19 mouse cellular contexts compared by ENCODE assay signal in the genomic region with DNA sequence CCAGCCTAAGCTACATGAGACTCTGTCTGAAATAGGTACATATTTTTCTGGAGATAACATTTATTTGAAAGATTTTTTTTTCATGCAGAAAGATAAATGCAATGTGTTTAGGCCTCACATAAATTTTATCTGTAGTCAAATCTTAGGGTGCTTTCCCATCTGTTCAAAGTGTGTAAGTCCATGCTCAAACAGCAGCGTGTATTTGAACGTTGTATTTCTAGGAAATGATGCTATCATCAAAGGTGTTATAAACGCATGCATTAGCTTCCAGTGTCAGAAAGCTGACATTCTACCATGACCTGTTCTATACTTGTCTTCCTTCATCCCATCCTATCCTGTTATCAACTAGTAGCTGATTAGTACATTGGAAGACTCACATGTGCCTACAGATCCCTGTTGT.
"Had no signal": no experiment of that assay in that cellular context is flagged by ENCODE, and none has a peak within 500 bp of the region (broad histone marks: within the 10 kb centered on the region; RNA-seq: fewer than 3 reads in every experiment).

No protein-coding gene starts in this region.

- H3K27ac ChIP-seq: lung, embryonic 15.5 days; macrophage; midbrain, embryonic 13.5 days; midbrain, embryonic 15.5 days; neural tube, embryonic 13.5 days; neural tube, embryonic 15.5 days had no signal

- DNase-seq: liver, postnatal 0 days; lung, adult 2 months; lung, postnatal 14 days; lung, postnatal 36 days; retina, postnatal 1 day; right cerebral cortex, adult 18-20 months; right cerebral cortex, postnatal 25 days; right cerebral cortex, postnatal 4 days; spleen, adult 18-20 months; thymus, adult 18-20 months; thymus, postnatal 14 days had no signal

- ATAC-seq: liver, postnatal 0 days; lung, postnatal 0 days; midbrain, embryonic 13.5 days; midbrain, embryonic 15.5 days had no signal

- H3K36me3 ChIP-seq: lung, embryonic 15.5 days; midbrain, embryonic 15.5 days had no signal

- H3K9me3 ChIP-seq: lung, embryonic 15.5 days; megakaryocyte, embryonic 14.5 days; midbrain, embryonic 13.5 days; midbrain, embryonic 15.5 days; neural tube, embryonic 13.5 days; neural tube, embryonic 15.5 days had no signal

- H3K4me3 ChIP-seq: lung, embryonic 15.5 days; megakaryocyte, embryonic 14.5 days; midbrain, embryonic 13.5 days; midbrain, embryonic 15.5 days; neural tube, embryonic 13.5 days; neural tube, embryonic 15.5 days had no signal

- H3K27me3 ChIP-seq: lung, embryonic 15.5 days; megakaryocyte, embryonic 14.5 days; midbrain, embryonic 13.5 days; midbrain, embryonic 15.5 days; neural tube, embryonic 13.5 days; neural tube, embryonic 15.5 days had no signal

- H3K4me1 ChIP-seq: midbrain, embryonic 15.5 days; neural tube, embryonic 13.5 days; neural tube, embryonic 15.5 days had no signal
